Mouse (Mus musculus) lung, embryonic 16.5 days (tissue): ENCODE measurements around the gene Gli1. TPM values are rescaled to one million over a fixed set of nuclear protein-coding genes. Genes with fewer than 3 reads are reported as not detected.

Source experiments
- ATAC-seq: fragments of 200-750 bp; cut with Nextera tagmentation; 2 replicates; pipeline ENCODE4 v1.8.0; 2017; ENCODE audit warnings: low read depth, mild to moderate bottlenecking, moderate library complexity
- H3K27ac ChIP-seq: fragments of 300-500 bp; sonication (generic); 2 replicates; pipeline ENCODE4 v1.5.1; 2014; ENCODE audit warnings: mild to moderate bottlenecking, control low read depth, low read length
- H3K27me3 ChIP-seq: fragments of 300-500 bp; sonication (generic); 2 replicates; pipeline ENCODE4 v1.6.1; 2014; ENCODE audit warnings: low read depth, low read length, mixed read lengths; ENCODE audit not compliant: control insufficient read depth, insufficient read depth
- H3K36me3 ChIP-seq: fragments of 300-500 bp; sonication (generic); 2 replicates; pipeline ENCODE4 v1.6.1; 2014; ENCODE audit warnings: low read length; ENCODE audit not compliant: control insufficient read depth, insufficient read depth
- H3K4me1 ChIP-seq: fragments of 300-500 bp; sonication (generic); replicated peaks from 2 replicates; pipeline ENCODE4 v1.6.1; 2014; ENCODE audit warnings: low read length, mixed read lengths; ENCODE audit not compliant: control insufficient read depth, insufficient read depth
- H3K4me2 ChIP-seq: fragments of 300-500 bp; sonication (generic); 2 replicates; pipeline ENCODE4 v1.6.1; 2014; ENCODE audit warnings: low read depth, low read length, control low read depth
- H3K4me3 ChIP-seq: fragments of 300-500 bp; sonication (generic); 2 replicates; pipeline ENCODE4 v1.5.1; 2014; ENCODE audit warnings: mild to moderate bottlenecking, low read length, control low read depth
- H3K9ac ChIP-seq: fragments of 300-500 bp; sonication (generic); 2 replicates; pipeline ENCODE4 v1.6.1; 2014; ENCODE audit warnings: low read length, control low read depth
- H3K9me3 ChIP-seq: fragments of 300-500 bp; sonication (generic); 2 replicates; pipeline ENCODE4 v1.6.1; 2016; ENCODE audit warnings: low read length; ENCODE audit not compliant: control insufficient read depth
- WGBS: fragments of 180-500 bp; shearing (Covaris S2); extraction: QIAGEN DNeasy Blood & Tissue Kit; methylation state at CpG from one replicate; pipeline ENCODE4 v1.1.7; 2014; 5-methylcytosine and 5-hydroxymethylcytosine counted together
- polyA plus RNA-seq: library from polyadenylated mRNA; unstranded; fragments of >200 nt; fragmentation: Nextera tagmentation; extraction: Ambion mirVana; gene quantifications from 2 replicates; pipeline ENCODE4 v1.2.1, GENCODE M21; 2015

Gli1 gene
- polyA plus RNA-seq, 1 experiment from 2014 or later, result 10.5 TPM

DNA sequence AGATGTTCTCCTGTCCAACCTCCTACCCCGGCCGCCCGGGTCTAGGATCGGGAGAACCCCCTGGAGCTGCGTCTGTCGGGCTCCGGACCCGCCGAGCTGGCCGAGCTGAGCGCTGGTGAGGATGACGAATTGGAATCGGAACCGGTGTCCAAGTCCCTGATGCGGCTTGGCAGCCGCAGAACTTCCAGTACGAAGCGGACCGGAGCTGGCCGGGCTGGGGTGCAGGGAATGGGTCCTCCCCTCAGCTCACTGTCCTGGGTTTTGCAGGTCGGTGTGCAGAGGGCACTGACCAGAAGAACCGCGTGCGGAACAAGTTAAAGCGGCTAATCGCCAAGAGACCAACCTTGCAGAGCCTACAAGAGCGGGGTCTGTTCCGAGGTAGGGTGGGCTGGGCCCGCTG lies 14.9 kb downstream of the Gli1 start:
- peaks cover 11% of the 10 kb centered on the region for H3K4me1 ChIP-seq
- H3K36me3 ChIP-seq, result no peaks in the 10 kb centered on the region
- 7% methylated on average over 29 of the region's 29 CpGs for WGBS
- no peak; the same call in 1 of the 2 replicates for ATAC-seq
- peaks cover 45% of the 10 kb centered on the region for H3K27me3 ChIP-seq
- peak overlapping the region; percentile 51 for H3K4me3 ChIP-seq
- H3K27ac ChIP-seq, result no peak overlapping the region
- peak overlapping the region; percentile 58 for H3K9ac ChIP-seq
- peak overlapping the region; percentile 76 for H3K4me2 ChIP-seq
- H3K9me3 ChIP-seq, result peaks cover 4% of the 10 kb centered on the region; the same call in 1 of the 2 replicates

DNA sequence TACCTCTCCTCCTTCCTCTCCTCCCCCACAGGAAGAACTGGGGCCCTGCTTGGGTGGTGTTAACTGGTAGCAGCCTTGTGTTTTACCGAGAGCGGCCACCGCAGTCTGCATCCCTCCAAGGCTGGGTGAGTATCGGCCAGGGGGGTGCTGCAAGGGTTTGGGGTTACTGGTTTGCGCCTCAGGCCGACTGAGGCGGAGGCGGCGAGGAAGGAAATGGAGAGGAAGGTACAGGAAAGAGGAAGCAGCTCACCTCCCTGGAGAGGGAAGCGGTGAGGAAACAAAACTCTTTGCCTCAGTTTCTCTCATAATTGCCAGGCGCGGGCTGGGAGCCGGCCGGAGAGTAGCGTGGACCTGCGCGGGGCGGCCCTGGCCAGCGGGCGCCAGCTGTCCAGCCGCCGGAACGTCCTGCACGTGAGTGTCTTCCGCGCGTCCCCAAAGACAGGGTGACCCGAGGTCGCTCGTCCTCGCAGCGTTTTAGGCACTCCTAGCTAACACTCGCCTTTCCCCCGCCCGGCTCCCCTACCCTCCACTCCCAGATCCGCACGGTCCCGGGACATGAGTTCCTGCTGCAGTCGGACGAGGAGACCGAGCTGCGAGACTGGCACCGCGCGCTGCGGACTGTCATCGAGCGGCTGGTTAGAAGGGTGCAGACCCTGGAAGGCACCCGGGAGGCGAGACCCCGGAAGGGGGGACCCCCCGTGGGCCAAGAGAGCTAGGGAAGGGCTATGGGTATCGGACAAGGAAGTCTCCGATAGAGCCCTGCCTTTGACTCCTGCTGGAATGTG lies 15.6 kb downstream of the Gli1 start:
- peaks cover 45% of the 10 kb centered on the region for H3K27me3 ChIP-seq
- H3K36me3 ChIP-seq, result no peaks in the 10 kb centered on the region
- H3K4me1 ChIP-seq, result peaks cover 11% of the 10 kb centered on the region
- peaks cover 4% of the 10 kb centered on the region; the same call in 1 of the 2 replicates for H3K9me3 ChIP-seq
- H3K4me2 ChIP-seq, result peak overlapping the region; percentile 76
- ATAC-seq, result peak; percentile 15; the same call in 1 of the 2 replicates
- WGBS, result 1% methylated on average over 54 of the region's 54 CpGs
- peak overlapping the region; percentile 51 for H3K4me3 ChIP-seq
- peak overlapping the region; percentile 58 for H3K9ac ChIP-seq
- no peak overlapping the region for H3K27ac ChIP-seq

DNA sequence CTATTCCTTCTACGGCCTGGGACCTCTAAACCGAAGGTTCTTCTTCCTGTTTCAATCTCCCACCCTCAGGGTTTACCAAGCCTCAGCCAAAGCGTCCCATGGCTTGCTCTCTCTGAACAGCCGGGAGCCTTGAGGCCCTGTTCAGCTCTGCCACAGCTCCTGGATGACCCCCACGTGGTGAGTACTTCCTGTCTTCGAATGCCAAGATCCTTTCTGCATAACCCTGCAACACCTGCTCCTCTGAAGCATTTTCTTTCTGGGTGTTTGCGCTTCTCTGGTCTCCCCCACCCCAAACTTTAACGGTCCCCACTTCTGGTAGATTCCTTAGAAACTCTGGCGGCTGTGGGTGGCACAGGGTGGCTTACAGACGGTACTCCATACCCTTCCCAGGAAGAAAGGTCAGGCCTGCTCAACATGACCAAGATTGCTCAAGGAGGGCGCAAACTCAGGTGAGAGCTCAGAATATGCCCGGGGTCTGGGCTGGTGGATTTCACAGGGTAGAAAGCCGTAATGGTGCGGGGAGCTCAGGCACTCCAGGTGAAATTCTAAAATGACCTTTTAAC lies 16.2 kb downstream of the Gli1 start:
- H3K4me1 ChIP-seq, result peaks cover 11% of the 10 kb centered on the region
- peak overlapping the region; percentile 76 for H3K4me2 ChIP-seq
- no peak overlapping the region for H3K9ac ChIP-seq
- WGBS, result 30% methylated on average over 14 of the region's 14 CpGs
- no peaks in the 10 kb centered on the region for H3K36me3 ChIP-seq
- no peak for ATAC-seq
- H3K27ac ChIP-seq, result no peak overlapping the region
- peak overlapping the region; percentile 51 for H3K4me3 ChIP-seq
- H3K9me3 ChIP-seq, result peaks cover 4% of the 10 kb centered on the region; the same call in 1 of the 2 replicates
- H3K27me3 ChIP-seq, result peaks cover 45% of the 10 kb centered on the region

DNA sequence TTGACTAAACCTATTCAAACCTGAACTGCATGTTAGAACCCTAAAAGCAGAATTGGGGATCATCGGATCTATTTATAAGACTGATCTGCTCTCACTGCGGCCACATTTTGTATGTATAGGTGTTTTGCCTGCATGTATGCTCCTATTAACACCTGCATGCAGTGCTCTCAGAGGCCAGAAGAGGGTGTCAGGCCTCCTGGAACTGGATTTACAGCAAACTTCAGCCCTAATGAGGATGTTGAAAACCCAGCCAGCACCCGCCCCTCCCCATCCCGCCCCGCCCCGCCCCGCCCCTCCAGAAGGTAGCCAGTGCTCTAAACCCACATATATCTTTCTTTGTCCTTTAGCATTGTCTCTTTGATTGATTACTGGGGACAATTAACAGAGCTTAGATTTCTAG lies 17.3 kb downstream of the Gli1 start:
- H3K4me2 ChIP-seq, result no peak overlapping the region
- 6% methylated on average over 7 of the region's 7 CpGs for WGBS

DNA sequence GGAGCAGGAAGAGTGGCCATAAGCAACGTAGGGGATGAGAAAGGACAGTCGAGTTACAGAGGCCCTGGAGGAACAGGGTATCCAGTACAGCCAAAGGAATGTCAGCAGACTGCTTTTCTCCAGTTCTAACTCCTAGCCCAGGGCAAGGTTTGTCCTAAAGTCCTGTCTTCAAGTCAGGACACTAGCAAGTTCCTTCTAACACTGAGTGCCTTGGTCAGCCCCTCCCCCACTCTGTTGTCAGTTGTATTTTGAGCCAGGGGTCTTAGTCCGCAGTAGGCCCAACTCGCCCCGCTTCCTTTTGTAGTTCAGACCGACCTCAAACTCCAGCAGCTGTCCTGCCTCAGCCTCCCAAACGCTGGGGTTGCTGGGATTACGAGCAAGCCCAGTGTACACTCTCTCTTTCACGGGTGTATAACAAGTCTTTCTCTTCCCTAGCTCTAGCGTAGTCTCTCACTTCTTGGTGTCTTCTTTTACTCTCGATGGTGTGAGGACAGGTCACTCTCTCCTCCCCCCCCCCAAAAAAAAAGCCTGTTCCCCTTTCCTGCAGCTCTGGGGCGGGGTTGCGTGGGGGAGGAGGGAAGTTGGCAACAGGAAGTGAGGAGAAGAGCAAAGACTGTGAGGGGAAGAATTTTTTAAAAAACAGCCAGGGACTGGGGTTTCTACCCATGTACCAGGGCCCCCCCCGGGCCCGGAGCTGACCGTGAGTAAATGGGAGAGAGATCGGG lies 18.5 kb downstream of the Gli1 start:
- WGBS, result 65% methylated on average over 17 of the region's 17 CpGs

More for the DNA sequence above, 17.3 kb downstream of the Gli1 start:
- Histone ChIP-seq H3K4me1 (peaks cover 11% of the 10 kb centered on the region), H3K4me3 (no peak overlapping the region), H3K9ac (no peak overlapping the region), H3K27ac (no peak overlapping the region), H3K9me3 (peaks cover 4% of the 10 kb centered on the region; the same call in 1 of the 2 replicates), H3K27me3 (peaks cover 45% of the 10 kb centered on the region), H3K36me3 (no peaks in the 10 kb centered on the region)
- ATAC-seq, result no peak

DNA sequence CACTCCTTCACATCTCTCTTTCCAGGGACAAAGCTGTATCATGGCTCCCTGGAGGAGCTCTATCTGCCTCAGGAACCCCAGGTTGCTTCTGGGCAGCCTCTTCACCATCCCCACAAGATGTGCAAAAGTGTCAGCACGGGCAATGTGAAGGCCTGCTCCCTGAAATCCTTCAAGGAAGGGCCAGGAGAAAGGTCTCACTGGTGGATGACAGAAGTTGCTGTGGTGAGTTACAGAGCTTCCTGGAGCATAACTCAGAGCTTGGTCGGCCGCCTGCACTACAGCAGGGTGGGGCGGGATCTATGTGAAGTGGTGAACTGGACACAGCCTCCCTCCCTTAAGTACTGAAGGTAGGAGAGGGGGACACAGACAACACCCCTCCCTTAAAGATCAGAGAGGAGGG lies 19.1 kb downstream of the Gli1 start:
- Histone ChIP-seq H3K9ac (no peak overlapping the region), H3K4me1 (peaks cover 11% of the 10 kb centered on the region), H3K4me2 (no peak overlapping the region), H3K4me3 (no peak overlapping the region), H3K27ac (no peak overlapping the region), H3K27me3 (peaks cover 31% of the 10 kb centered on the region), H3K9me3 (peaks cover 4% of the 10 kb centered on the region; the same call in 1 of the 2 replicates), H3K36me3 (no peaks in the 10 kb centered on the region)
- 58% methylated on average over 4 of the region's 4 CpGs for WGBS
- ATAC-seq, result no peak

More for the DNA sequence above, 18.5 kb downstream of the Gli1 start:
- Histone ChIP-seq H3K4me2 (0 out of 2 replicates have a peak overlapping the region, but pooled peaks have one; percentile 9), H3K4me3 (no peak overlapping the region), H3K36me3 (no peaks in the 10 kb centered on the region), H3K27ac (no peak overlapping the region), H3K4me1 (peaks cover 11% of the 10 kb centered on the region), H3K9ac (0 out of 2 replicates have a peak overlapping the region, but pooled peaks have one; percentile 39), H3K27me3 (peaks cover 37% of the 10 kb centered on the region), H3K9me3 (peaks cover 4% of the 10 kb centered on the region; the same call in 1 of the 2 replicates)
- ATAC-seq, result no peak

DNA sequence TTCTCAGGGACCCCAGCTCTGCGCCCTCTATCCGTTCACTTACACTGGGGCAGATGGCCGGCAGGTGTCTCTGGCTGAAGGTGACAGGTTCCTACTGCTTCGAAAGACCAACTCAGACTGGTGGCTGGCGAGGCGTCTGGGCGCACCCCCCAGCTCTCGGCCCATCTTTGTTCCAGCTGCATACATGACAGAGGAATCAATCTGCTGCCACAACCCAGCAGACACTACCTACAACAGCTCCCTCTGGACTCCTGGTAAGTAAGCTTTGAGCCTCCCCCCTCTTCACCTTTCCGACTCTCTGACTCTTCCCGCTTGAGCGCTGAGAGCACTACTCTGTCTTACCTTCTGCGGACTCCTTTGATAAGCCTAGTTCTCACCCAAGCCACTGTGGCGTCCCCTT lies 19.6 kb downstream of the Gli1 start:
- peaks cover 11% of the 10 kb centered on the region for H3K4me1 ChIP-seq
- H3K4me3 ChIP-seq, result no peak overlapping the region
- H3K9me3 ChIP-seq, result peaks cover 2% of the 10 kb centered on the region; the same call in 1 of the 2 replicates
- no peak for ATAC-seq
- H3K4me2 ChIP-seq, result no peak overlapping the region
- no peak overlapping the region for H3K27ac ChIP-seq
- peaks cover 26% of the 10 kb centered on the region for H3K27me3 ChIP-seq
- WGBS, result 39% methylated on average over 13 of the region's 13 CpGs
- no peak overlapping the region for H3K9ac ChIP-seq
- H3K36me3 ChIP-seq, result no peaks in the 10 kb centered on the region

DNA sequence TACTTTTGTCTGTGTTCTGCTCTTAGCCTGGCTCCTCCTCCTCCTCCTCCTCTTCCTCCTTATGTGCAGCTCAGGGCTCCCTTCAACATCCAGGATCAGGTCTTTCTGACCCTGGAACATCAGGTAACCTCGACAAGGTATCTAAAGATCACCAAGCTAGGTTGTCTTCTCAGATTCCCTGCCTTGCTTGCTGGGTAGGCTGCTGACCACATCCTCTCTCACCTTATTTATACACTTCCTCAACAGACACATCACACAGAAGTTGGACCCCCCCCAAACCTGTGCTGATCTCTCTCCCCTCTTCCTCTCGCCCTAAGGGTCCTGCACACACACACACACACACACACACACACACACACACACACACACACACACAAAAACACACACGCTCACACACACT lies 20.2 kb downstream of the Gli1 start, which contains the start of gene Arhgap9:
Arhgap9 (plus strand) TSS at position 344 of the 400 bp plus-strand sequence.
- Histone ChIP-seq H3K4me3 (no peak within 1 kb of the TSS), H3K9me3 (no peaks in the 10 kb centered on the region), H3K27ac (no peak within 1 kb of the TSS), H3K27me3 (peaks cover 20% of the 10 kb centered on the region), H3K9ac (no peak within 1 kb of the TSS), H3K36me3 (no peaks in the 10 kb centered on the region), H3K4me2 (no peak within 1 kb of the TSS), H3K4me1 (peaks cover 8% of the 10 kb centered on the region)
- WGBS, result 69% methylated on average over 3 of the region's 3 CpGs
- no peak for ATAC-seq

DNA sequence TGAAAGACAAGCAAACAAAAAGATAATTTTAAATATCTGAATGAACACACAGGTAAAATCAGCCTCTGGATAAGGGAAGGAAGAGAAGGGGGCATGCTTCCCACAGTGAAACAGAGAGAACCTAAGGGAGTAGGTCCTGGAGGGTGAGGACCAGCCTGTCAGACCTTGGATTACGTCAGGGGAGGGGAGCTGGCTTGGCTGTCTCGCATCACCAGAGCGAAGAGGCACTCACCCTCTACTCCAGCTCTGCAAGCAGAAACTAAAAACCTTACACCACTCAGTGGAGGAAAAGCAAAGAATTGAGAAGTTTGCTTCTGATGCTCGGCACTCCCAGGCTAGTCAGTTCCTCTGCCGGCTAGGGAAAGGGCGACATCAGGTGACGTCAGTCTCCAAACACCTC lies 21.8 kb downstream of the Gli1 start:
- Histone ChIP-seq H3K4me3 (no peak overlapping the region), H3K4me2 (no peak overlapping the region), H3K9ac (no peak overlapping the region), H3K27ac (no peak overlapping the region), H3K36me3 (no peaks in the 10 kb centered on the region), H3K9me3 (no peaks in the 10 kb centered on the region), H3K27me3 (peaks cover 6% of the 10 kb centered on the region; the same call in 1 of the 2 replicates), H3K4me1 (no peaks in the 10 kb centered on the region)
- 54% methylated on average over 7 of the region's 7 CpGs for WGBS
- no peak for ATAC-seq
